Mouse (Mus musculus) E14TG2a.4 (cell line): Measurements from ENCODE around the gene Arg2.
"Not testable (repeated sequence)": the region's sequence is repeated elsewhere in the genome, so short reads cannot be mapped to it uniquely, and the experiment has no call there.

Source experiments
- CTCF ChIP-seq: conservative IDR thresholded peaks from 2 replicates; pipeline ENCODE4 v1.5.1; 2014; ENCODE audit warnings: low read length
- NANOG ChIP-seq: IDR thresholded peaks from 2 replicates; pipeline ENCODE4 v1.6.1; 2014; ENCODE audit warnings: borderline replicate concordance, low read length, mixed read lengths
- POU5F1 ChIP-seq: IDR thresholded peaks from 2 replicates; pipeline ENCODE4 v1.6.1; 2014; ENCODE audit warnings: low read length, borderline replicate concordance

- TF ChIP-seq CTCF, NANOG, POU5F1: not testable (repeated sequence)
Observed at GRCm38 (mm10) chr12:79185160-79185559, 54.6 kb downstream of the Arg2 start.
